Mouse (Mus musculus): Measurements from ENCODE around the gene Abcg2.

The Abcg2 gene

DNA sequence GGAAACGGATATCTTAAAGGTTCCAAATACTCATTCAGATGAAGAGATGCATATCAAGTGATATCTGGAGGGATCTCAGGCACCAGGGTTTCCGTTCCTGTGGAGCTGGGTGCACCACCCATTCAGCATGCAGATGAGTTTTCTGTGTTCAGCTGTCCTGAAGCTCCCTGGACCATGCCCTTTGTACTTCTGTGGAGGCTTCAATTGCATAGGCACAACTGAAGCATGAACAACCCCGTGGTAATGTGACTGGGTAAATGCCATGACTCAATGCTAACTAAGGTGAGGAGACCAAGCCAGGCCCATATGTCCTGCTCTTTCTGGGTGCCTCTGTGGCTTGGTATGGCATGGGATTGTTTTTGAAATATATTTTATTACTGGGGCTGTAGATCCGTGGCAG lies 49.4 kb downstream of the Abcg2 start:
- DNase-seq (ENCODE audit: low read depth, low spot score) = no peak

DNA sequence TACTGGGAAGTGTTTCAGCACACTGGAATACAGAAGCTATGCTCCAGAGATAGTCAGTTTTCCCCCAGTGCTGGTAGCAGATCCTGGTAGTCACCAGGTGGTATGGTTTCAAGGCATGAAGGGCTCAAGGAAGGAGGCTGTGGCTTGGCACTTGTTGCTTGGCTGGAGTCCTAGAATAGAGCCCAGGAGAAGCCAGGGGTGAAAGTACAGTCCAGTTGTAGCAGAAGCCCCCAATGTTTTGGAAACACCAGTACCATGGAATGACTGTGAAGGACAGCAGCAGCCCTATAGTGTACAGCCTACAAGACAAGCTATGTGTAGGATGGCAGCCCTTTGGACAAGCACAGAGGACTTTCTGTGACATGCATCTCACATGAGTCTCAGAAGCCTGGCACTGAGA lies 54.2 kb downstream of the Abcg2 start:
- DNase-seq (ENCODE audit: low read depth, low spot score) = no peak

DNA sequence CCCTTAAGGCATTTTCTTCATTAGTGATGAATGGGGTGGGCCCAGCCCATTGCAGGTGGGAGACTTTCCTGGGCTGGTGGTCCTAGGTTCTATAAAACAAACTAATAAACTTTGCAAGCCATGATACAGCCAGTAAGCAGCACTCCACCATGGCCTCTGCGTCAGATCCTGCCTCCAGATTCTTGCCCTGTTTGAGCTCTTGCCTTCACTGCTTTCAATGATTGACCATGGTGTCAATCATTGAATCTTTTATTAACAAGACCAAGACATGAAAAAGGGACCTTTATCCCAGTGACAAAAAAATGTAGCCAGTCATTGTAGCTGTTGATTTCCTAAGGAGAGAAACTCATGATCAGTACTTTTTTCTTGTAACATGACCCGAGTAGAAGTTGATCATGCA lies 55.1 kb downstream of the Abcg2 start:
- no peak for DNase-seq (ENCODE audit: low read depth, low spot score)

DNA sequence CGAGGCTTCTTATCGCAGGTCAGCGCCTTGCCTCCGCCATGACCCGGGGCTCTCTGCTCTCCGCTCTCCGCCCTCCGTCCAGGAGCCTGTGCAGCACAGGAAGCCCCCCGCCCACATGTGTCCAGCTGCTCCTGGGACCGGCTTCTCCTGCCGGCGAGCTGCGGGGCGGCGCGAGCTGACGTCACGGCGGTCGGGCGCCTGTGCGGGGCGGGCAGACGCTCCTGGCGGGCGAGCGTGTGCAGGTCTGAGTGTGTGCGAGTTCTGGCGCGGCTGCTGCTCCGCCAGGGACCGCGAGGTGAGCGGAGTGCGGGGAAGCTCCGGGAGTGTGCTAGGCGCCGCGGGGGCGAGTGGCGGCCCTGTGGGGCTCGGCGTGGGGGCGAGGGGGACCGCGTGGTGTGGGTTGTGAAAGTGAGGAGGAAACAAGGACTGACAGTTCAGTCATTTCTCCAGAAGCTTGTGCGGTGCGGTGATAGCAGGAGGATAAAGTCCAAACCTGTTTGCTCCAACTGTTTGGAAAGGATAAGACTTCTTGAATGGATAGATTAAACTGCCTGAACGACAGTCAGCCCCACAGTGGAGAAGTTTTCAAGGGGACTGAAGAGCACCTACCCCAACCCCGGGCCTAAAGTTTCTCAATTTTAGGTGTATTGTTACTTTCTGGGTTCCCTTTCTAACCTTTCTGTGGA lies 56.2 kb downstream of the Abcg2 start:
- peak; percentile 61 for DNase-seq (ENCODE audit: low read depth, low spot score)

DNA sequence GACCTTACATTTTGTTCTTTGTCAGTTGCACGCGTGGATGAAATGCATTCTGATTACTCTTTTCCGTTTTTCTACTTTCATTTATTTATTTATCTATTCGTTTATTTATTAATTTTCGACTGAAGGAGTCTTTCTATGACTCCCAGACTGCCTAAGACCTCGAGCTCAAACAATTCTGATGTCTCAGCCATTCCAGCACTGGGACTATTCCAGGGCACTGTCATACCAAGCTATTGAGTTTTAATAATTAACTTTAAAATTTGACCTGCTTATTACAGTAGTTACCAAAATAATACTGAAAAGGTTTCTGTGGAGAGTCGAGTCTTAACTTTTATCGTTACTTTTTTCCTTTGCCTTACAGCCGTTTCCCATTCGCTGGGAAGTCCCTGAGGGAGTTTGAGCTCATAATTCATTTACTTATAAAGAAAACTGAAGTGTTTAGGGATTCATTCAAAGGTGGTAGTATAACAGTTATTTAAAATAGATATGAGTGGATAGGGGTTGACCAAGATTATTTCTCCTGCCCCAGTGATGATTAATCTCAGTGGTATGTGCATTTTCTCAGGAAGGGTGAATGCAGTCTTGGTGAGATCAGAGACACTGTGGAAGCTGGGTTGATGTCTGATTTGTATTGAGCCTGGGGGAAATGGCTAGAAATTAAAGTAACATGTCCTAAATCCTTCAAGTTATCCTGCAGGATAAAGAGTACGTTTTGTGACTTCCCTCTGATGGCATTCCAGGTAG lies 56.9 kb downstream of the Abcg2 start:
- DNase-seq (ENCODE audit: low read depth, low spot score) = no peak

DNA sequence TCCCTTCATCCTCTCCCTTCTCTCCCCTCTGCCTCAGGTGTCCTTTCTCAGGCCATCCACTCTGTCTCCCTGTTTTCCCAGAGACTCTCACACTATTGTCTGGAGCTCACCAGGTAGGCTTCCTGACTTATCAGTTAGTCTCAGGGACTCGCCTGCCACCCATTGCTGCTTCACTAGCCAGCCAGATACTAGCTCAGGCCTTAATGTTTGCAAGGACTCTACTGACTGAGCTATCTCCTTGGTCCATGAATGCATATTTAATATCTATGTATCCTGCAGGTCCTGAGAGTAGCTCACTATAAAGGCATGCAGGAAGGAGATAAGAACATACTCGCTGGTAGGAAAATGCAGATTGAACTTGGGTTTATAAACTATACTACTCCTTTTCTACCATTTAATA lies 57.9 kb downstream of the Abcg2 start:
- no peak for DNase-seq (ENCODE audit: low read depth, low spot score)

DNA sequence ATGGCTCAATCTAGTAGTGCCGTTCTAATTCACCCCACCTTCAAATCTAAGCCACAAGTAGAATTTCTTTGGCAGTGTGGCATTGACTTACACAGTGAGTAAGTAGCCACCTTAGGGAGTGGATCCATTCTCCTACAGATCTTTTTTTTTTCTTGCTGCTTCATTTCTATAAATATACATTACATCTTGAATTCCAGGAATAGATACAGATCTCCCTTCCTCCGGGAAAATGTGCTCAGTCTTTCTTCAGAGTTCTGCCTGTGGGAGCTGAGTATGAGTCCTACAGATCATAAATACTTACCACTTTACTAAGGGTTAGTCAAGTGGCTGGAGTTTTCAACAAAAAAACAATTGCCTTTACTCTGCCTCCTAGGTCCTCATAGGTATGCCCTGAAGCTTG lies 60.3 kb downstream of the Abcg2 start:
- no peak for DNase-seq (ENCODE audit: low read depth, low spot score)

DNA sequence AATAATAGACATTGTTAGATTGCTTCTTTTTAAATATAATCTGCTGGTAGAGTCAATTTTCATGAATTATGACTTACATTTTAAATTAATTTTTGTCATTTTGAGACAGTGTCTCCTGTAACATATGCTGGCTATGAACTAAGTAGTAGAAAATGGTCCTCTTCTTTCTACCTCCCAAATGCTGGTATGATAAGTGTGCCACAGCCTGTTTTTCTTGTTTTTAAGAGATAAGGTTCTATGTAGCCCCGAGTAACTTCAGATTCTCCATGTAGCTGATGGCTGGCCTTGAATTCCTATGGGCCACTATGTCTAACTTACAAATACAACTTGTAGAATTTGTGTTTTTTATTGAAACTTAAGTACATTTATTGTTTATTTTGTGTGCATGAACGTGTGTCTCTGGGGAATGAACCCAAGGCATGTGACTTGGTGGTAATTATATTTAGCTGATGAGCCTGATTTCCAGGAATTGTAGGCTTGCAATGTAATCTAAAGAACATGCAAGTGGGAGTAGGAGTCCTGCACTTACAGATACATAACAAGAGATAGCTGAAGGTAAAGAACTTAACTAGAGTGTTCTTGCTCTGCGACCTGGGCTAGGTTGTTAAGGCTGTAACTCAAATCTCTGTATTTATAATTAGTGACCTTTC lies 63.9 kb downstream of the Abcg2 start:
- DNase-seq (ENCODE audit: low read depth, low spot score) = no peak

DNA sequence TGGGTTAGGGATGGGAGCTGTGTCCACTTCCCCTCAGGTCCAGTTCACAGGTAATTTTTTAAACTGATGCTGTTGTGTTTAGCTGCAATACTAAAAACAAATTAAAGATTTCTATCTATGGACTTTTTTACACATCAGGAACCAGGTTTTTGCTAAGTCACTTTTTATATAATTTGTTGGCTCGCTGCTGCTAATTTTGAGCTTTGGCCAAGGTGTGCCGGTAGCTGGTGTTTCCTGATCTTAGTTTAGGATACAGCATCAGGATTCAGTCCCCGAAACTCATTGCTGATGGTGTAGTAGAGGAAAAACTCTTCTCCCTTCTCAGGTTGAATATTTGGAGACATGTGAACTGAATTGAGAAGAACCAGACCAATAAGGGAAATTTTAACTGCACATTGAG lies 65.8 kb downstream of the Abcg2 start:
- DNase-seq (ENCODE audit: low read depth, low spot score) = no peak

DNA sequence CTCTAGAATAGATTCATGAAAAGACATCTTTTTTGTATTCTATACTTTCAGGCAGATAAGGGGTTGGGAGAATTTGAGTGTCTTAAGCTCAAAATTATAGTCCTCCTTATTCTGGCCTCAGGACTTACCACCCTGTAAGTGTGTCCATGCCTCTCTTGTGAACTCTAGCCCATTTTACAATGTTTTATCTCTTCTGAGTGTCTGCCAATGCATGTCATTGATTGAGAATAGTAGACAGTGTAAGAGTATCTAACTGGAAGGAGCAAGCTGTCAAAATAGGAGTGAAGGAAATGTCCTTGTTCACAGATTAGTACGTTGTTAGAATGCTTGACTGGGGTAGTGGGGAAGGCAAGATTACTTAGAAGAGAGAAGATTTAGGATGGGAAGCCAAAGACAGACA lies 66.7 kb downstream of the Abcg2 start:
- no peak for DNase-seq (ENCODE audit: low read depth, low spot score)

DNA sequence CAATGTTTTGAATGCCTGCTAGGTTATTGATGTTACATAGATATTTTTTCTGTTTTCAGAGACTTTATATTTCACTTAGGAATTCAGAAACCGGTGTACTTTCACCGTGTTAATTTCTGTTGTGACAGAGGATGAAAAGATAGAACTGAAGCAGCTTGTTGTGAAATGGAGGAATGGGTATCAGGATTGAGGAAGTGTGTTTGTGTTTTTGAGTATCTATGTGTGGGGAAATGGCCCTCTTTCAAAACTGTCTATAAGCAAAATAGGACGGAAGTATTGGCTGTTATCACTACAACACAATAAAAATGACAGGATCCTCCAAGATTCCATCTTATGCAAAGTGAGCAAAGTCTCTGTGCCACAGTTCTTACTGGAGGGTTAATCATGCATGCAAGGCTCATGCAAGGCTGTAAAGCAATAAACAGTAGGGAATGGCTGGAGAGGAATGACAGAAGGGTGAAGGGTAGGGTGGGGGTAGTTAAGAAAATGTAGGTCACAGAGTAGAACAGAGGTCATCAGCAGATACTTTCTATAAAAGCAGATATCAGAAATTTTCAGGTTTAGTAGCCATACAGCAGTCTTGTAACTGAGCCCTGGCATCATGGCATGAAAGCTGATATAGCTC lies 76.7 kb downstream of the Abcg2 start:
- no peak for DNase-seq (ENCODE audit: low read depth, low spot score)

DNA sequence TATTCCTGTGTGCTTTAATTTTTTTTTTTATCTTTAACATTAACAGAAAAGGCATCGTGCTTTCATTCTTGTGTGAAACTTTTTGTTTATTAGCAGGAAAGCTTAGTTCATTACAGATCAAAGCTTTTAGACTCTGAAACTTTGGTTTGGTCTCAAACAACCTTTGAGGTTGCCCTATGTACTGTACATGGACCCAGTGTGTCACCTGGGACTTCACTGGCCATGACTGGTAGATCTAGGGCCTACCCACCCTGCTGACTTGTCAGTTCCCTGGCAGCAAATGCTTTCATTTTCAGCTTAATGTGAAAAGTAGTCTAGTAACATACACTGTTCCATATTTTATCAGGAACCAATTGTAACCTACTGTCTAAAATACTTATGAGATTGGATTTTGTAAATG lies 93.5 kb downstream of the Abcg2 start:
- no peak for DNase-seq (ENCODE audit: low read depth, low spot score)

DNA sequence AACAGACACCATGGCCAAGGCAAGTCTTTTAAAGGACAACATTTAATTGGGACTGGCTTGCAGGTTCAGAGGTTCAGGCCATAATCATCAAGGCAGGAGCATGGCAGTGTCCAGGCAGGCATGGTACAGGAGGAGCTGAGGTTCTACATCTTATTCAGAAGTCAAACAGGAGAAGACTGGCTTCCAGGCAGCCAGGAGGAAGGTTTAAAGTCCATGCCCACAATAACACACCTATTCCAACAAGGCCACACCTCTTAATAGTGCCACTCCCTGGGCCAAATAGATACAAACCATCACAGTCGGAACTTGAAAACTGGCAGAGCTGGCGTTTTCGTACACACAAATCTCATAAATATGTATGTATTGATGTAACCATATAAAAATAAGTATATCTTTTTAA lies 94.2 kb downstream of the Abcg2 start:
- DNase-seq (ENCODE audit: low read depth, low spot score) = no peak

DNA sequence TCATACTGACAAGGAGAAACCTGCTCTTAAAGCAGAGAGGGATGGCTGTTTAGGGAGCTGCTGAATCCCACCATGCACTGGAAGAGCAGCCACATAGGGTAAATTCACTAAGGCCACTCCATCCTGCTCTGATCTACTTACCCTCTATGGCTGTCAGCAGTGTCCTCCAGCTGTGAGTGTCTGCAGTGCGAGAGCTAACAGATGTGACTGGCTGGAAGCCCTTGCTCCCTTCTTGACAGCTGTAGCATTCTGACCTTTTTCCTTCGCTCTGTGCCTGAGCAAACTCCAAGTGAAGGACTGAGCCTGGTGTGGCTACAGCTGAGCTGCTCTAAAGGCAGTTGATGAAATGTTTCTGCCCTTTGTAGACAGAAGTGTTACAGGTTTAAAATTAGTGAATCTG lies 107.3 kb downstream of the Abcg2 start:
- no peak for DNase-seq (ENCODE audit: low read depth, low spot score)

DNA sequence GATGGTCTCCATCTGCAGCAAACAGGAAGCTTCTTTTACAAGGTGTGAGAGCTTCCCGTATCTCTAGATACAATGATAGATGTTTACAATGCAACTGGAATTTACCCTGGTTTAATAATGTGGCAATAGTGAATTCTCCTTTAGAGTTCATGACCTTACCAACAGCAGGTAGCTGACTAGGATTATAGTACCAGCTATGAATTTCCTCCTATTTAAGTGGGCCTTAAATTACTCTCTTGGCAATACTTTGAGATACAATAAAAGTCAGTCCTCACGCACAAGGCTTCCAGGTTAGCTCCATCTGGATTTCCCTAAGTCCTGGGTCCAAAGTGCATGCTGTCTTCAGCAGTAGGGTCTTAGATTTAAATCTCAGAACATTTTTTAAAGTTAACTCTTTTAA lies 109.9 kb downstream of the Abcg2 start:
- no peak for DNase-seq (ENCODE audit: low read depth, low spot score)

DNA sequence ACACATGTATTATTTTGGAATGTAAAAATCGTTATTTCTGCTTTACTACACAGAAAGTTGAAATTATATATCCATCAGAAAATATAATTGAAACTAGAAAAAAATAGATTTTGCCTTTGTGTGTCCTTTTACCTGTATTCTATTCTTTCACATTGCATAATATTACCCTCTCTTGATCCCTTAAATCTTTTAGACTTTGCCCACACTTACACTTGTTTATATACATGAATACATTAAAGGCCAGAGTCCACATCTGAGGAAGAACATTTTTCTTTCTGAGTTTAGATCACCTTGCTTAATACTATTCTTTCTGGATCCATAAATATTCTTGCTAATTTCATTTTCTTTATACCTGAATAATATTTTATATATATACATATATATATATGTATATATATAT lies 110.4 kb downstream of the Abcg2 start:
- DNase-seq (ENCODE audit: low read depth, low spot score) = no peak

DNA sequence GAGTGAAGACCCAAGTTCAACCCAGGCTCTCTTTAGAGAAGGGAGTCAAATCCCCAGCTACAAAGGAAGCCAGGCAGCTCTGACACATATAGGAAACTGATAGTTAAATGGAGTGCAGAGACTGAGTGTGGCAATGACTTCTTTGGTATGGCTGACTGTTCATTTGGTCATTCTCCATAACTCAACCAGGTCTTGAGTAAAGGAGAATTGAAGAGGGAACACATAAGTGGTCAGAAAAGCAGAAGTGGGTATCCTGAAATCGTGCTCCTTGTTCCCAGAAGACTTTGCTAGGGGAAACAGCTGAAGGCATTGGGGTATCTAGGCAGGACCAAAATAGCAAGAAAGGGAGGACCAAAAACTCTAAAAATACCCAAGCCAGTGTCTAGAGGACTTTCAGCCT lies 126.0 kb downstream of the Abcg2 start:
- no peak for DNase-seq (ENCODE audit: low read depth, low spot score)

DNA sequence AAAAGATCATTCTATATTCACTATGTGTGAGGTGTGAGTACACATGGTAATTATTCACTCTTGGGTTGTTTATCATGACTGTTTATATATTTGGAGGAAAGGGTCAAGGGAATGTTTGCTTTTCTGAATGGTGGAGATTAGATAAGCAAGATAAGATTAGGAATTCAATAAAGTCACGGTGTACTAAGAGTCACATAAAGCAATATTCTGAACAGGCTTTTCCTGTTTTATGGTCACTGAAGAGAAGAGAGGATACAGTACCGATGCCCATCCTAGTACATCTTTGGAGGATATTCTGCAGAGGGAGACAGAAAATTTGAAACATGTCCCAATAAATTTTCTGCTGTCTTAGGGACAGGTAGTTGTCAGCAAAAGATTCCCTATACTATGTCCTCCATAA lies 127.6 kb downstream of the Abcg2 start:
- DNase-seq (ENCODE audit: low read depth, low spot score) = no peak

DNA sequence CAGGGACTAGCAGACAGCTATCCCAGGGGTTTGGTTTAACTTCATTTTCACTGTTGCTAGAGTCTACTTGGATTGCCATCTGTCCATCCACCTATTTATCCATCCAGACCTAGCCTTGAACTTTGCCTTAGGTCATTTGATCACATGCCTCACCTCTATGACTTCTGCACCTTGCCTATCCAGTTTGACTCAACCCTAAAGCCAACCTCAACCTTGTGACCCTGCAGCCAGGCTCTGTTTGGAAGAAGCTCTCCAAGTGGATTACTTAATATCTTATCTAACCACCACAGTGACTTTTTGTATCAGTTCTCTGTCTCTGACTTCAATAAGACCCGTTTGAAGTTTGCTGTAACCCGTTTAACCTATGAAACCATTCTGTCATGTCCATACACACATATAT lies 149.5 kb downstream of the Abcg2 start:
- DNase-seq (ENCODE audit: low read depth, low spot score) = no peak

DNA sequence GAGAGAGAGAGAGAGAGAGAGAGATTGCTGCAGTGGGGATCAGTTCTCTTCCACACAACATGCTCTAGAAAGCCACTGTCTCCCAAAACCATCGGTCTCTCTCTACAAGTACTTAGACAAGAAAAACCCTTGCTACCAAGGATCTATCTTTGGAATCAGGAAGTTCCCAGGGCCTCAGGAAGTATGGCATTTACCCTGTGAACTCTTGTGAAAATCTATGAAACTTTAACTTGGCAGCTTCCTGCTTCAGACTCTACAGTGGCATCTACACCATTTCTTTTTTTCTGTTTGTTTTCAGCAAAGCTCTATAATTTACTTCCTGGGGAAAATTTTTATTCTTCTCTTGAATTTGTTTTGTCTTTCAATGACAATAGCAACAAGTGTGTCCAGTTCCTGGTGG lies 150.8 kb downstream of the Abcg2 start:
- no peak for DNase-seq (ENCODE audit: low read depth, low spot score)
